Mouse (Mus musculus) embryo, embryonic 11.5 days (tissue): ENCODE measurements around the gene 2210017I01Rik.

Experiments
- DNase-seq: peaks from one replicate; pipeline ENCODE4 v3.0.0-alpha.2; 2012; ENCODE audit warnings: low read depth, low spot score

Gene 2210017I01Rik

DNA sequence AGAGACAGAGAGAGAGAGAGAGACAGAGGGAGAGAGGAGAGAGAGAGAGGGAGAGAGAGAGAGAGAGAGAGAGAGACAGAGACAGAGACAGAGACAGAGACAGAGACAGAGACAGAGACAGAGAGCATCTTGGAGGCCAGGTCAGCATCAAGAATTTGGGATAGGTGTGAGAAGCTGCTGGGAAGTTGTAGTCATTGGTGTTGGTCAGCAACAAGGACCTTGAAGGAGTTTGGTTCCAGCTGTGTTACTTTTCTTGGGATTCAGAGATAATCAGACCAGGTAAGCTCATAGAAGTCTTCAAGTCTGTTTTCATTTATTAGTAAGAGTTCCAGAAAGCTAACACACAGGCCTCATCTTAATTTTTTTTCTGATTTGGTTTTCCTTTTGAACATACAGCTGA, at the start of gene 2210017I01Rik:
TSS of gene 2210017I01Rik (minus strand) at position 101 of the 400 bp plus-strand sequence.
- DNase-seq, result no peak

DNA sequence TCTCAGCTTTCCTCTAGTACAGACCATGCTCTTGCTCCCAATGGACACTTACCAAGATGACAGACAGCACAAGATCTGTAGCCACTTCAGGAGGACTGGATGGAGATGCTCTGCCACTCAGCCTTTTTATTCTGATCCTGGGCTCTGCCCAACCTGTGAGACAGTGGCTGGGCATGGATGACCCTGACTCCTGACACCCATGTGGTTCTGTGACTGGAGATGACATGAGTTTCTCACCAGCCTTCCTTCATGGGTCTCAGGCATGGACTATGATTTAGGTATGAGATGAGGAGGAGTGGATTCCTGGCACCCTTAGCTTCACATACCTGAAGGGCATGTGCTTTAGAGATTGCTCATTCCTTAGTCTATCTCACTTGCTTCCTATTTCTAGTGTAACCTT, 49.5 kb upstream of the 2210017I01Rik start, which contains the start of gene Lce1b:
TSS of gene Lce1b (minus strand) at position 101 of the 400 bp plus-strand sequence.
- DNase-seq, result no peak

DNA sequence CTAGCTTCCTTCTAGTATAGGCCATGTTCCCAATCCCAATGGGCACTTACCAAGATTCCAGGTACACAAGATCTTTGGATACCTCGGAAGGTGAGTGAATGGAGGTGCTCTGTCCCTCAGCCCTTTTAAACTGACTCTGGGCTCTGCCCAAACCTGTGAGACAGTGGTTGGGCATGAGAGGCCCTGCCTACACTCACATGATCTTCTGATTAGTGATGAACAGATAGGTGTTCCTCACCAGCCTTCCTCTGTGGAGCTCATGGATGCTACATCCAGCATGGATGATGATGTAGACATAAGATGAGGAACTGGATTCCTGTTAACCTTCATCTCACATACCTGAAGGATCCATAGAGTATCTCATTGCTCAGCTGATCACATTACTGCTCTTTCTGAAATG, 40.9 kb upstream of the 2210017I01Rik start, which contains the start of gene Lce1a1:
TSS of gene Lce1a1 (minus strand) at position 101 of the 400 bp plus-strand sequence.
- DNase-seq, result no peak

DNA sequence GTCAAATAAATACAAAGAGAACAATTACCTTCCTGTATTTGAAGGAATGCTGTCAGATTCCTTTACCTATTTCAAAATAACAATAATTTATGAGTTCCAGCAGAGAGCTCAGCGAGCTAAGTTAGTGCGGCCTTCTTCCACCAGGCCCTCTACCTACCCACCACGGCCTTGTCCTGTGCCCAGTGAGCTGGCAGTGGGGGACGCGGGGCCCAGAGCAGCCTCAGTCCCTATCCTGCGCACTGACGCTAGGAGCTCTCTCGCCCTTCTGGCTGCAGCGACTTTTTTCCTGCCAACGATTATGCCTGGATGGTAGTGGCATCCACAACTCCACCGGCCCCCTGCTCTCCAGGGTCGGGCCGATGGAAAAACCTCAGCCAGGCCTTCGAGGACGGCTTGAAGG, 32.6 kb upstream of the 2210017I01Rik start:
- no peak for DNase-seq

DNA sequence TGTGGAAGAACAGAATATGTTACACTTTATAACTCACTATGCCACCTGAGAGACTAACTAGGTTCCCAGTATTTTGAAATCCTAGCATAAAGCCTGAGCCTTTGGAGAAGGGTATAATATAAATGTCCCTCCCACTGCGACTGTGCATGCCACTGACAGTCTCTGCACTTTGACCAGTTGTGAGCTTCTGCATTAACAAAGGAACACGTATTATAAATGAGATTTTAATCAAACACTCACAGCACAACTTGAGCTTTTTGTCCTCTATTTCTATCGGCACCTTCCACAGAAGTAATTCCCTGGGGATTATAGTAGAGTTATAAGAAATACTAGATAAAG, 31.3 kb upstream of the 2210017I01Rik start:
- no peak for DNase-seq

DNA sequence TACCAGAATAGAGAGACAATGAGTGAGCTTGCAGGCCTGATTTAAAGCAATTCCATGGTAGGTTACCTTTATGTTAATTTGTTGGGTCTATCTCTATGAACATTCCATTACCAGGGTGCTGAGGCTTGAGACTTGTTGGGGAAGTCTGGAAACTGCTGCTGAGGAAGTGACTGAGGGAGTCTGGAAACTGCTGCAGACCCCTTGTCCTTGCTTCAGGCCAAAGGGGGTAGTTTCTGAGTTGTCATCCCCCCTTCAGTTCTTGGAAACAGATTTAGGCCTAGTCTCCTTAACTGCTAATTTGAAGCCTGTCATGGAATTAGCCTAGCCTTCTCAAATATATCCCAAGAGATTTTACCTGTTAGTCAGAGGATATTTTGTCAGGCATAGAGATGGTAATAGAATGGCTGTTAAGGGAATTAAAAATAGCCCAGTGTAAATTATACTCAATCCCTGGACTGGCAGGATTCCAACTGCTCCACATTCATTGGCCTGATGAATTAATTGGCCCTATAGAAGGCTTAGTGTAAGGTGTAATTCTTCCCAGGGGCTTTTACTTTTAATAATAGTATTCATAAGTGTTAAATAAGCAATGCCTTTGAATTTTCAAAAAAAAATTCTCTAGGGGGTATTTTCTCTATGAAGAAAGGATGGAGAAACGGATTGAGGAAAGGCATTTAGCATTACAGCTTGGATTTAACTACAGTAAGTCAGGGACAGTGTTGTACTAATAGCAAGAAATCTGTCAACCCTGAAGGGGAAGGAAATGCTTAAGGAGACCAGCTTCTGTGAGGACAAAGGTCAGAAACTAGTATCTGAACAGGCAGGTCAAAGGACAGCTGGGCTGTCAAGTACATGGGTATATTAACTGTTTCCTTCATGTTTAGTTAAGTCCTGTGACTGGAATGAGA, 30.7 kb upstream of the 2210017I01Rik start:
- no peak for DNase-seq

DNA sequence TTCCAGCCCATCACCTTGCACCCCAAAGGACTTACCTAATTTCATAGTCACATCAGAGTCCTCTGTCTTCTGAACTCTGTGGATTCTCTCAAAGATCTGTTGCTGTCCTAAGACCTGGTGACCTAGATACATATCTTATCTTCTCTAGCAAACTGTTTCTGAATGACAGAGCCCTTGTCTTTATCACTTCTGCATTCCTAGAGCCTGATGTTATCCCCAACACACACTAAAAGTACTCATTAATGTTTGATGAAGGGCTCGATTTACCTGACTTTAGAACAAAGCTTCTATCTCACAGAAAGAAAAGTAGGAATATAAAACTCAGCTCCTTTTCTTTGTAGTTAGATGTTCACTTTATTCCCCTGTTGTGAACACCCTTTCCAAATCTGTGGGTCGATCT, 14.3 kb upstream of the 2210017I01Rik start, which contains the start of gene Lce6a:
TSS of gene Lce6a (minus strand) at position 101 of the 400 bp plus-strand sequence.
- no peak for DNase-seq

DNA sequence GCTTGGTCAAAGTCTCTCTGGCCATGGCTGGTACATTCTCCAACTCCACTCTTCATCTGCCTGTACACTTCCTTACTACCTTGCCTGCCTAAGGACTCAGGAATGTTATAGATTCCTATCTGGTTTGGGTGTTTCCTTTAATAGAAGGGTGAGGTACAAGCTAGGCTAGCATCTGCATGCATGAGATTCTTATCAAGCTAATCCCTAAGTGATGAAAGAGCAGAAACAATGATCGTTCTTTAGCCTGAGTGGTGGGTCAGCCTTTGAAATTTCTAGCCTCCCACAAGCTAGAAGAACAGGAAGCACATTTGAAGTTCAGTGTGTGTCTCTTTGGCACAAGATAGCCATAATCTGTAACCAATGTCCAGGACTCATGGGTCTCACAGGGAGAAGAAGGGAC, 2.5 kb upstream of the 2210017I01Rik start:
- DNase-seq, result no peak

DNA sequence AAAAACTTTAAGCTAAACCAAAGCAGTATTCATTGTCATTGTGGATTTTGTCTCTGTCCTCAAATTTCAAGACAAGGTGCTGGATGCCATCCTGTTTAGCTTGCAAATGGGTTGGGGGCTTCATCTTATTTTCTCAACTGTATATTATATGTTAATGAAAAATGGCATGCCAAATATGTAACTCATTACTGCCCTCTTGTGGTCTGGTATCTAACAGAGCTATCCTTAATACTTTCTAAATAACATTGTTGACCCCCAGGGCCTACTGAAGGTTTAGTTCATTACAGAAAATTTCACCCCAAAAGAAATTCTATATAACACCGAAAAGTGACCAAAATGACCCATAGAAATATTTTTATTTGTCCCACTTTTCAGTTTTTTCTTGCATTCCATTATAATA, 5.1 kb downstream of the 2210017I01Rik start:
- peak; percentile 4 for DNase-seq

DNA sequence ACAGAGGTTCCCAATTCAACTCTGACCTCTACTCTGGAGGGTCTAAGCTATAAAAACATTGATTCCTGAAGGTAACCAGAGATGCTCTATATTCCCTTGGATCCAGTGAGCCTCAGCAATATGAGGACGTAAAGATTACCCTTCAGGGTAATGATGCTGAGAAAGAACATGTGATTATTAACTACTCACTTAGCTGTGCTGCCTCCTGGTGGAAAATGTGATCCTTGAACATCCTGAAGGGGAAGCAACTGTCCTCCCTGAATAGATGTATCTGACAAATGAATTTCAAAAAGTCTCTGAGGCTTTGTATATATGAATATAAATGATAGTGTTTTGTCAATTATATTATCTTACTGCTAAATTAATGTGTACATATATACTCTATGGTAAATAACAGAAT, 6.8 kb downstream of the 2210017I01Rik start:
- no peak for DNase-seq

DNA sequence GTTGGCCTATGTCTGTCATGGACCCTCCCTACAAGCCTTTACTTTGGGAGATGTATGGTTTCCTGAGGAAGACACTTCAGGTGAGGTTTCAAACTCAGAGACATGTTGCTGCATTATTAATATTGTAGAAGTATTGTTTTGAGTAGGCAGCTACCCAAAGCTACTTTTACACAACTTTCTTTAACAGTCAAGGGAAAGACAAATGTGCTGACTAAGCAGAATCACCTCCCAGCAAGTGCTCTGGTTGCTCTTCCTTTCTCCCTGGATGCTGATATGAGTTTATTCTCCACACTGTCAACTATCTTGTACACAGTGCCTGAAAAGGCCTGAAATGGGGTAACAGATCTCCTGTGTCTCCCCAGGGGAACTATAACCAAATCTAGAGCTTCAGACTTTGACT, 7.3 kb downstream of the 2210017I01Rik start:
- no peak for DNase-seq

DNA sequence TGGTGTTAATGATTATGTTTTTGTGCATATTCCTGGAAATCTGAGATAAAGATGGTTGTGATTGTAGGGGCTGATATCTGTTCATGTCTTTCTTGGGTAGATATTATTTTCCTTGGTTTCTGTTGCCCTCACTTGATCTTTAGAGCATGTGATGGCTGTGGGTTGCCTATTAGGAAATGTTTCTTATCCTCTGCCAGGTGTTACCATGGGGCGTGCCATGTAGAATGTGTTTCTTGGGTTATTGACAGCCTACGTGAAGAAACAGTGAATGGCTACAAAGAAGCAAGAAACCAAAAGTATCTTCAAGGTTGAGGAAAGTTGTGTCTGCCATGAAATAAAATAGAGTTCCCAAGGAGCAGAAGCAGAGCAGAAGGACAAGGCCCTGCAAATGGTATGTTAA, 8.9 kb downstream of the 2210017I01Rik start:
- no peak for DNase-seq

DNA sequence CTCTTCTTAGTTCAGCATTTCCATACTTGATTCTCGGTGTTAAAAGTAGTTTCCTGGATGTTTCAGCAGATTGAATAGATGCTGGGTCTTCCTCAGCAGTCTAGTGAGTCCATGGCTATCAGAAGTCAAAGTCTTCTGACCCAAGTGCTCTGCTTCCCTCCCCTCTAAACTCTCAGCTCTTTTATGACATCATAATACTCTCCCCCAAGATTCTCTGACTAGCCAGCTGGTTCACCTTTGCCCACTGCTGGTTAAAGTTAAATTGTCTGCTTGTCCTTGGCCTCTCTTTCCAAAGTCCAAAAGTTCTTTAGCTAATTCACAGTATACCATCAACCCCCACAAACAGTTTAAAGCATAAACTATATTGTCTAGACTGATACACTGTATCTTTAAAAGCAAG, 18.4 kb downstream of the 2210017I01Rik start, which contains the start of gene Smcp:
TSS of gene Smcp (minus strand) at position 140 of the 400 bp plus-strand sequence.
- DNase-seq, result no peak

DNA sequence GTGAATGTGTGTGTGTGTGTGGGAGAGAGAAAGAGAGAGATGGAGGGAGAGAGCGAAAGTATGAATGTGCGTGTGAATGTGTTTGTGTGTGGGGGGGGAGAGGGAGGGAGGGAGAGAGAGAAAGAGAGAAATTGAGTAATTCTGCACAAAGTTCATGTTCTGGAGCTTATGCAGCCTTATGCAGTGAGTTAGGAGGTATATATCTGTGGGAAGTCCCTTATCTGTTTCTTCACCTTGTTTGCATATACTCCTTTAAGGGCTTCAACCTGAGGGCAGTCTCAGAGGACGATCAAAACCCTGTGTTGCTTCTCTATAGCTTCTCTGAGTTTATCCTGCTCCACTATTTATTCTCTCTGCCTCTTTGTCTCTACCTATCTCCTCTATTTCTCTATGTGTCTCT, 20.1 kb downstream of the 2210017I01Rik start:
- DNase-seq, result no peak

DNA sequence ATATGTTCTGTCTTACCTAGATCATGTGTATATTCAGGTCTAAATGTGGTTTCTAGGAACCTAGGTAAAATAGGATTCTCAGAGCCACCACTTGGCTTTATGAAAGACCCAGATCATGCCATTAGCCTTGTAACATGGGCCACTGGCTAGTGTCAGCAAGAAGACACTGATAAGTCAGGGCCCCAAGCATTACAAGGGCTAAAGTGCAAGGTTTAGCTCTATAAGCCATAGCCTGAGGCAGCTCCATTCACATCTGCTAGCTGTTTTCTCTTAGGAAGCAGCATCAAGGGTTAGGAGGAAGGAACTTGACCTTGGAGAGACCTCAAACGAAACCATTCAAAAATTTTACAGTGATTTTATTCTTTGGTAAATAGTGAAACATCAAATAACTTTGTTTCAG, 22.2 kb downstream of the 2210017I01Rik start:
- no peak for DNase-seq

DNA sequence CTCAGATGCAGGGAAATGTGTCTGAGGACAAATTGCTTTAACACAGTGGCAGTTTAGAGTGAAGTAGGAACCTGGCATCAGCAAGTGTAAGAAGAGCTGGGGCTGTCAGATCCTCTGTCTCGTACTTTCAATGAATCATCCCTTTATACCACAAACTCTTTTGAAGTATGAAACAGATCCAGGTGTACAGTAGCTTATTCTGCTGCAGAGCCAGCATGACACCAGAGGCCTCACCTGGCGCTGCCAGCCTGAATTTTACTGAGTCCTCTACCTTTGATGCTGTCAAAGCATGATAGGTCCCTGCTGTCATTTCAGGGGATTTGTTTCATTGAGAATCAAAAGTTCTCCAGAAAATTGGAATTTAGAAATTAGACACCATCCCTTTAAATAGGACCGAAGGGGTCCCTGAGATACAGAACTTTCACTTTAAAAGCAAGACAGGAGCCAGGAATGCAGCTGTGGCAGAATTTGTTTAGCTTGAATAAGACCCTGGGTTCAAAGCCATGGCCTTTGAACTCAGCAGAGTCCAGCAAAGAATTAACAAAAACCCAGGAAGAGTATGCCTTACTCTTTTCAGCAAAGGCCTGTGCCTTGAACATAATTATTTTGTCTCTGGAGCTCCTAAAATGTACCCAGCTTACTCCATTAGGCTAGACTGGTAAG, 24.0 kb downstream of the 2210017I01Rik start:
- no peak for DNase-seq

DNA sequence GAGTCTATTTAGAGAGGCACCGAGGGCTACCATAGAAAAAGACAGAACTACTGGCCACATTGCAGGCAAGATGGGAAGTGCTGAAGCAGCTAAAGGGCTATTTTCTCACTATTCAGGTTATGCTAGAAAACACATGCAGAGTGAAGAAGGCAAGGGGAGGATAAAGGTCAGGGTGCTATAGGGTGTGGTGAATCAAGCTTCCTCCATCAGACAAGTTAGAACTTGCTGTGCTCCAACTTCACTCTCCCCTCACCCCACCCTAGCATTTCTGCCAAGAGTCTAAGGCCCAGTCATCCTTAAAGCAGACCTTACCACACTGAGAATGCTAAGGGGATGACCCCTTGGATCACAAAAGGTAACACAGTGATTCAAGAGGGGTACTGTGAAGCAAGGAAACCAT, 27.8 kb downstream of the 2210017I01Rik start:
- no peak for DNase-seq

DNA sequence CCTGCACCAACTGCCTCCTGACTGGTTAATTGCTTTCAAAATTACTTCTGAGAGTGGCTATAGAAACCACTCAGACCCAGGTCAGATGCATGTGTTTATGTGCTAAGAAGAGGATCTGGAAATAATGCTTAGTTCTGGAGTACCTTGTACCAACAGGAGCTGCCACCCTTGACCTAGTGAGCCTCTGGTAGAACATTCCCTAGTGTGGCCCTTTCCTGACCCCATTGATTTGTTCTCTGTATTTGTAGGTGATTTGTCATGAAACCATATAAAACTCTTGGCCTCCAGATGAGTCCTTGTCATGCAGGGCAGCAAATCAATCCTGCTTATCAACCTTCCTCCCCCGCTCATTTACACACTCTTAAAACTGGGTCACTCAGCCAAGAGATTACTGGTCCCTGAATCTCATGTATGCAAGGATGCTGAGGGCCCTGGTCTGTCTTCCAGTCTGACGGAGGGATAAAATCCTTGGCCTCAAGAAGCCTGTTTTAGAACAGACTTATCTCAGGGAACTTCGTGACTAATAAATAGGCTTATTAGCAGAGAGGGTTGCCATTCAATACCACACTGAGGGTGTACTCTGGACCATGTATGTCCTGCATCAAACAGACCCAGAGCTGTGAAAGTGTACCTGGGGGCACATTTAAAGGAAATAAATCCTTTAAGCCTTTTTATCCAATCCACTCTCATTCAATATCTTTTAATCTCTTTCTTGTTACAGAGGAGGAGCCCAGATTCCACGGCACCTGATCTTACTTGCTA, 28.5 kb downstream of the 2210017I01Rik start:
- no peak for DNase-seq

DNA sequence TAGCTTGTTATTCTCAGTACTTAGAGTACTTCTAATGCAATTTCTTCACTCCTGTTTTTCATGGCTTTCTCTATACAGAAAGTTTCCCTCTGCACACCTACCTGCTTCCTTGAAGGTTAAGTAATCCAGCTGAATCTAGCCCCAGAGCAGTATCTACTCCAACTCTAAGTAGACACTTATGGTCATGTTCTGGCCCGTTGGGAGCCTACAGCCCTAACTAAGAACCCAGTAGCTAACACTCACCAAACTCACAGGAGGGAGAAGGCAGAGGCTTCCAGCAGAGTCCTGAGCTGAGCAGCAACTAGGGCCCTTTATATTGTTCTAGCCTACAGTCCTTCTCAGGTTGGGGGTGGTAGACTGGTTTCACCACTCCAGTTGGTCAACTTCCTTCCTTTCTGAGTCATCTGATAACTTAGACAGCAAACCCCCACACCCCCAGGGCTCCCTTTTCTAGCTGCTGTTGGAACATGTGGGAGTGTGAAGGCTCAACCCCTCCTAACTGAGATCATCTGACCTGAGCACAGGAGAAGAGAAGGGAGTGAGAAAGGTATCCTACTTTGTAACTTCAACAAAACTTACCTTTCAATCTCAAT, 33.7 kb downstream of the 2210017I01Rik start, which contains the start of gene Ivl:
TSS of gene Ivl (minus strand) at position 287 of the 593 bp plus-strand sequence.
- DNase-seq, result no peak

DNA sequence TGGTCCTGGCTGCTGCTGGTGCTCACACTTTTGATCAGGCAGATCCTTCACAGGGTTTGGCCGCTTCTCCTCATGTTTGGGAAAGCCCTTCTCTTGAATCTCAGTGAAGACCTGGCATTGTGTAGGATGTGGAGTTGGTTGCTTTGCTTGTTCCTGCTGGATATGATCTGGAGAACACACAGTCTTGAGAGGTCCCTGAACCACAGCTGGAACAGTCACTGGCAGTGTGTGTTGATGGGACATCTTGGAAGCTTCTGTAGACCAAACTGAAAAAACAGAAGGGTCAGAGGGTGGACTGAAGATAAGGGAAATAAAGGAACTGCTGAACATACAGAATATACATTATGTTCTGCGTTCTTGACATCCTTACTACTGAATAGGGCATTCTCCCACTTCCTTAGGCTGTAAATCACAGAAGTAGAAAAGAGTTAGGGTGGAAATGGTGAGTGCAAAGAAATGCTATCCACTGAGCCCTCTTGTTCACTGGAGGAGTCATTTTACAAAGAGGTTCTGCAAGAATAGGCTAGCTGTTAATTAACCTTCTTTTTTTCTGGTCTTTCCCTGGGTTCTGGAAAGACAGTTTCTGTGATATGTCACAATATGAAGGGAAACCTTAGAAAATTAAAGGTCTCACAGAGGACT, 34.7 kb downstream of the 2210017I01Rik start:
- no peak for DNase-seq

DNA sequence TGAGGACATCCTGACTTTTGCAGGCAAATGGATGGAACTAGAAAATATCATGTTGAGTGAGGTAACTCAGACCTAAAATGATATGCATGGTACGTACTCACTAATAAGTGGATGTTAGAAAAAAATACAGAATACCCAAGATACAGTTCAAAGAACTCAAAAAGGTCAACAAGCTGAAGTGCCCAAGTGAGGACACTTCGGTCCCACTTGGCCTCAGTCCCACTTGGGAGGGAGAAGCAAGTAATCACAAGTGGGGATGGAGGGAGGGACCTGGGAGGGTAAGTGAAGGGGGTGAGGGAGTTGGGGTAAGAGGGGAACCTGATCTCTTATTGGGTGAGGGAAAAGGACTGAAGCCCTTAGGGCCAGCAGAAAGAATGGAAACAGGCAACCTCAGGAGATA, 38.5 kb downstream of the 2210017I01Rik start:
- DNase-seq, result no peak
